Mouse (Mus musculus): Measurements from ENCODE around the gene Zfp456.

DNA sequence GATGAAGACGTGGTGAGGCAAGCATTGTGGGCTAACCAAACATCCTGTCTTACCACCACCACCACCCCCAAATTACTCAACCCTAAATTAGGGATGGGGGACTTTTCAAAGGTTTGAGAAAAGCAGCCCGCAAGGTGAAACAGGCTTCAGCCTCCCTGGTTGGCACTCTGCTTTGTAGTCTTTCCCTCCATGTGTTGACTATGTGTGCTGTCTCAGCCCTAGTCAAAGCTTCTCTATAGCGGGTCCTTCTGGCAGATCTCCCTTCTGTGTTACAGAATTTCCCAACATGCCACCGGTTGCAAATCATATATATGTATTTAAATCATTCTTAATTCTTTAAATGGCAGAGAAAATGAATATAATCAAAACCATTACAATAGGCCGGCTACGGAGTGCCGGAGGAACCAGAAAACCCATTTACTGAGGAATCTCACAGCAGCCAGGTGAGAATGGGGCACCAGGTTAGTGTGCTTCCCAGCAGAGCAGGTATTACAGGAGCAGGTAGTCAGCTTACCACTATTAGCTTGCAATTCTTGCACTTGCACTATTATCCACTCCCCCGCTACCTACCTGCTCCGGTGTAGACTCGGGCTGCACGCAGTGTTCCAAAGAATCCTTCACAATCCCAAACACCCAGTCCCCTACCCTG lies 45.1 kb upstream of the Zfp456 start:
- TF ChIP-seq CHD2 (IDR thresholded peaks at IDR 0.05; ENCODE audit: low read length) (no peak), CTCF (conservative IDR thresholded peaks at IDR 0.05 in 1 of 2, IDR thresholded peaks at IDR 0.05 in 1 of 2; ENCODE audit: low read depth in 2 of 2, low read length in 2 of 2) (no peak), HCFC1 (IDR thresholded peaks at IDR 0.05; ENCODE audit: low read depth, low read length) (no peak), RAD21 (IDR thresholded peaks at IDR 0.05; ENCODE audit: low read depth, low read length) (no peak), ZC3H11A (IDR thresholded peaks at IDR 0.05; ENCODE audit: low read depth, low read length) (no peak), USF1 (IDR thresholded peaks at IDR 0.05; ENCODE audit: low read depth, low read length) (no peak), MXI1 (IDR thresholded peaks at IDR 0.05; ENCODE audit: low read depth, low read length) (no peak), JUND (conservative IDR thresholded peaks at IDR 0.05; ENCODE audit: low read depth, low read length) (no peak), ZMIZ1 (IDR thresholded peaks at IDR 0.05; ENCODE audit: low read depth, low read length) (no peak)
